Mouse (Mus musculus): Measurements from ENCODE around the gene Snrpg. TPM values are rescaled to one million over a fixed set of nuclear protein-coding genes. Genes with fewer than 3 reads are reported as not detected.

The Snrpg gene
- total RNA-seq, 1 experiment from 2014 or later = 61.3 TPM

Other genes starting within 250 kb of the Snrpg start
- gene Tgfa, start 176.1 kb upstream of the Snrpg start, total RNA-seq (2017) = 0.10 TPM in 1 of 3 replicates, not detected in the others
- gene Fam136a, start 5.7 kb upstream of the Snrpg start, total RNA-seq (2017) = 10.1 to 17.5 TPM (median 14.1 TPM) in 3 replicates
- 31.6 to 40.4 TPM (median 36.6 TPM) in 3 replicates for gene Pcyox1, start 25.9 kb downstream of the Snrpg start, total RNA-seq (2017)
- 51.4 to 98.7 TPM (median 74.8 TPM) in 3 replicates for gene Tia1, start 32.9 kb downstream of the Snrpg start, total RNA-seq (2017)
- gene Gm44790, start 55.4 kb downstream of the Snrpg start, total RNA-seq (2017) = 2.7 to 6.8 TPM in 2 of 3 replicates, not detected in the other
- 43.0 to 51.5 TPM (median 49.7 TPM) in 3 replicates for gene C87436, start 67.1 kb downstream of the Snrpg start, total RNA-seq (2017)
- gene Pcbp1, start 155.0 kb downstream of the Snrpg start, total RNA-seq (2017) = 36.4 to 57.1 TPM (median 52.3 TPM) in 3 replicates